Mouse (Mus musculus): ENCODE results near the gene Uxs1.

DNA sequence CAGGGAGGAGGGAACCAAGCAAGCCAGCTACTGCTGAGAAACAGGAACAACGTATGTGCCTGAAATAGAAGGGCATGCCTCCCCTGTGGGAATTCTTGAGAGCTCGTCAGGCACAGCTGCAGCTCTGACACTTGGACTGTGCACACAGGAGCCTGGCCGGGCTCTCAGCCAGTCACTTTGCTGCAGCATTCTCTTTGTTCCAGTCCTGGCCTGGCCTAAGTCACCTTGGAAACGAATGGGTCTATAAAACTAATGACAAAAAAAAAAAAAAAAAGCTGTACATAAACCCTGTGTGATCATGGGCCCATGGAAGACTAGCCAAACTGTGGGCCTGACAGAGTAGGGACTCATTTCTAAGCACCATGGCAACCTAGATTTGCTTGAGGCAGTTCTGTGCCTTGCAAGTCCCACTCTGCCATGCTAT is 129.0 kb downstream of the Uxs1 start:
- TF ChIP-seq CTCF (IDR thresholded peaks at IDR 0.05; ENCODE audit: low read depth) (no peak), EP300 (IDR thresholded peaks at IDR 0.05; ENCODE audit: low read depth) (no peak)

Data from liver, embryonic 14.5 days (tissue).